Mouse (Mus musculus) CH12.LX (cell line): ENCODE measurements at regions not wholly inside any gene's neighbourhood (a gene's known extent, or its start where the extent isn't known, plus 50 kb on each side); places are given as distances from the start of the nearest gene placed in this dataset.

Source experiments
- DNase-seq: peaks from one replicate; pipeline ENCODE4 v3.0.0-alpha.2; 2013; ENCODE audit errors: extremely low read depth
- H3K27ac ChIP-seq: 2 replicates; pipeline ENCODE4 v1.5.1; 2012; ENCODE audit warnings: low read depth, mild to moderate bottlenecking, control low read depth, moderate library complexity; ENCODE audit not compliant: insufficient read depth
- H3K27me3 ChIP-seq: replicated peaks from 2 replicates; pipeline ENCODE3; 2012; ENCODE audit warnings: inconsistent platforms
- H3K36me3 ChIP-seq, 2 experiments: replicated peaks in 1 of 2; 2 replicates each; pipeline versions ENCODE3 to v1.6.1; 2012; ENCODE audit warnings: inconsistent platforms in 1 of 2, low read length in 1 of 2, mild to moderate bottlenecking in 1 of 2, mixed read lengths in 1 of 2, moderate library complexity in 1 of 2; ENCODE audit not compliant: control insufficient read depth in 1 of 2, insufficient read depth in 1 of 2
- H3K4me1 ChIP-seq, 2 experiments: 2 replicates each; pipeline ENCODE4 v1.6.1; 2012; ENCODE audit warnings: inconsistent platforms in 1 of 2, moderate library complexity in 1 of 2; ENCODE audit not compliant: insufficient read depth in 2 of 2, control insufficient read depth in 1 of 2
- H3K4me2 ChIP-seq: 2 replicates; pipeline ENCODE4 v1.6.1; 2012; ENCODE audit warnings: low read depth, mild to moderate bottlenecking, control low read depth; ENCODE audit not compliant: poor library complexity, insufficient read depth, severe bottlenecking
- H3K4me3 ChIP-seq, 3 experiments: fragments of 150-350 bp in 1 of 3; sonication (generic) in 1 of 3; replicated peaks in 1 of 3; 2 replicates each; pipeline versions ENCODE3 to v1.5.1; 2011 to 2012; ENCODE audit warnings: low read depth in 2 of 3, low read length in 2 of 3, mild to moderate bottlenecking in 2 of 3, moderate library complexity in 2 of 3, control low read depth in 1 of 3, improper control_type of control experiment in 1 of 3, inconsistent platforms in 1 of 3, mixed read lengths in 1 of 3; ENCODE audit not compliant: poor library complexity in 1 of 3
- H3K79me2 ChIP-seq: replicated peaks from 2 replicates; pipeline ENCODE4 v1.6.1; 2012; ENCODE audit warnings: mild to moderate bottlenecking, moderate library complexity; ENCODE audit not compliant: control insufficient read depth, poor library complexity, insufficient read depth, severe bottlenecking; ENCODE audit errors: extremely low read depth
- H3K9ac ChIP-seq: 2 replicates; pipeline ENCODE4 v1.6.1; 2012; ENCODE audit warnings: low read depth, mild to moderate bottlenecking, control low read depth, moderate library complexity; ENCODE audit not compliant: insufficient read depth
- H3K9me3 ChIP-seq: replicated peaks from 2 replicates; pipeline ENCODE3; 2012; ENCODE audit warnings: low read length, inconsistent platforms, mixed read lengths
- BHLHE40 ChIP-seq: IDR thresholded peaks from 2 replicates; pipeline ENCODE4 v1.6.1; 2011; ENCODE audit warnings: mild to moderate bottlenecking, low read depth, low read length, improper control_type of control experiment
- CHD2 ChIP-seq: IDR thresholded peaks from 2 replicates; pipeline ENCODE4 v1.6.1; 2011; ENCODE audit warnings: low read length, improper control_type of control experiment
- CTCF ChIP-seq, 2 experiments: IDR thresholded peaks in 1 of 2; conservative IDR thresholded peaks in 1 of 2; 2 replicates each; pipeline ENCODE4 v1.5.1; 2011 to 2012; ENCODE audit warnings: low read depth in 2 of 2, low read length in 2 of 2, improper control_type of control experiment in 1 of 2, inconsistent platforms in 1 of 2, mild to moderate bottlenecking in 1 of 2, moderate library complexity in 1 of 2
- E2F4 ChIP-seq: IDR thresholded peaks from 2 replicates; pipeline ENCODE4 v1.6.1; 2011; ENCODE audit warnings: low read depth, low read length, improper control_type of control experiment; ENCODE audit not compliant: insufficient replicate concordance
- ELF1 ChIP-seq: IDR thresholded peaks from 2 replicates; pipeline ENCODE4 v1.6.1; 2014; ENCODE audit warnings: low read depth, mild to moderate bottlenecking, inconsistent platforms, low read length, improper control_type of control experiment
- GABPA ChIP-seq: IDR thresholded peaks from 2 replicates; pipeline ENCODE4 v1.6.1; 2012; ENCODE audit warnings: low read depth, low read length, improper control_type of control experiment, inconsistent platforms; ENCODE audit not compliant: insufficient replicate concordance
- HCFC1 ChIP-seq: IDR thresholded peaks from 2 replicates; pipeline ENCODE4 v1.6.1; 2012; ENCODE audit warnings: low read depth, mild to moderate bottlenecking, inconsistent platforms, low read length, improper control_type of control experiment
- IRF4 ChIP-seq: IDR thresholded peaks from 2 replicates; pipeline ENCODE4 v1.6.1; 2014; ENCODE audit warnings: low read depth, mild to moderate bottlenecking, inconsistent platforms, low read length, improper control_type of control experiment
- JUND ChIP-seq: conservative IDR thresholded peaks from 2 replicates; pipeline ENCODE4 v1.6.1; 2011; ENCODE audit warnings: low read depth, low read length, improper control_type of control experiment
- MAX ChIP-seq: IDR thresholded peaks from 2 replicates; pipeline ENCODE4 v1.6.1; 2011; ENCODE audit warnings: low read length, improper control_type of control experiment
- MAZ ChIP-seq: IDR thresholded peaks from 2 replicates; pipeline ENCODE4 v1.6.1; 2012; ENCODE audit warnings: low read depth, mild to moderate bottlenecking, inconsistent platforms, low read length, improper control_type of control experiment, moderate library complexity
- MEF2A ChIP-seq: IDR thresholded peaks from 2 replicates; pipeline ENCODE4 v1.6.1; 2014; ENCODE audit warnings: low read depth, mild to moderate bottlenecking, inconsistent platforms, low read length, improper control_type of control experiment, borderline replicate concordance
- MXI1 ChIP-seq: IDR thresholded peaks from 2 replicates; pipeline ENCODE4 v1.6.1; 2011; ENCODE audit warnings: mild to moderate bottlenecking, low read depth, low read length, improper control_type of control experiment
- MYC ChIP-seq: IDR thresholded peaks from 2 replicates; pipeline ENCODE4 v1.6.1; 2011; ENCODE audit warnings: low read depth, mild to moderate bottlenecking, improper control_type of control experiment, low read length
- NRF1 ChIP-seq: IDR thresholded peaks from 2 replicates; pipeline ENCODE4 v1.6.1; 2014; ENCODE audit warnings: low read depth, mild to moderate bottlenecking, inconsistent platforms, low read length, improper control_type of control experiment, moderate library complexity
- PAX5 ChIP-seq: IDR thresholded peaks from 2 replicates; pipeline ENCODE4 v1.6.1; 2012; ENCODE audit warnings: low read length, inconsistent platforms, mixed read lengths
- RAD21 ChIP-seq: IDR thresholded peaks from 2 replicates; pipeline ENCODE4 v1.6.1; 2011; ENCODE audit warnings: low read depth, mild to moderate bottlenecking, low read length, improper control_type of control experiment, moderate library complexity
- RCOR1 ChIP-seq: conservative IDR thresholded peaks from 2 replicates; pipeline ENCODE4 v1.6.1; 2012; ENCODE audit warnings: low read depth, mild to moderate bottlenecking, inconsistent platforms, low read length, improper control_type of control experiment
- SIN3A ChIP-seq: IDR thresholded peaks from 2 replicates; pipeline ENCODE4 v1.6.1; 2012; ENCODE audit warnings: low read length, improper control_type of control experiment, inconsistent platforms
- SMC3 ChIP-seq: IDR thresholded peaks from 2 replicates; pipeline ENCODE4 v1.6.1; 2011; ENCODE audit warnings: low read depth, low read length, improper control_type of control experiment
- UBTF ChIP-seq: IDR thresholded peaks from 2 replicates; pipeline ENCODE4 v1.6.1; 2012; ENCODE audit warnings: low read depth, mild to moderate bottlenecking, inconsistent platforms, low read length, improper control_type of control experiment, moderate library complexity
- ZC3H11A ChIP-seq: IDR thresholded peaks from 2 replicates; pipeline ENCODE4 v1.6.1; 2012; ENCODE audit warnings: low read depth, mild to moderate bottlenecking, inconsistent platforms, low read length, improper control_type of control experiment
- ZMIZ1 ChIP-seq: IDR thresholded peaks from 2 replicates; pipeline ENCODE4 v1.6.1; 2012; ENCODE audit warnings: low read depth, mild to moderate bottlenecking, inconsistent platforms, low read length, improper control_type of control experiment
- dilution Hi-C: fragments of 300-500 bp; cut with MboI; formaldehyde crosslinking; loops from 2 replicates; pipeline ENCODE4 v1.14.3; 2020; ENCODE audit warnings: low sequenced_read_pairs; ENCODE audit not compliant: extremely low pct_unique_long_range_greater_than_20kb, extremely low pct_ligation_motif_present
- in situ Hi-C: fragments of 300-500 bp; cut with MboI; formaldehyde crosslinking; loops from 3 replicates; pipeline ENCODE4 v1.14.3; 2019; ENCODE audit warnings: low sequenced_read_pairs, low pct_ligation_motif_present, low pct_unique_long_range_greater_than_20kb, mixed read lengths

GRCm38 (mm10) chrX:105413351-105413750 is 86.2 kb upstream of the Cypt2 start:
- no peak overlapping the region for H3K27ac ChIP-seq
- no peaks in the 10 kb centered on the region for H3K27me3 ChIP-seq
- dilution Hi-C loops: no loop called here
- H3K79me2 ChIP-seq: no peaks in the 10 kb centered on the region
- H3K4me3 ChIP-seq: no peak overlapping the region
- TF ChIP-seq PAX5: no peak
- TF ChIP-seq ELF1: no peak
- TF ChIP-seq IRF4: no peak
- TF ChIP-seq MXI1: no peak
- TF ChIP-seq GABPA: no peak
- TF ChIP-seq HCFC1: no peak
- TF ChIP-seq MAX: no peak
- no peak for TF ChIP-seq ZMIZ1
- TF ChIP-seq BHLHE40: no peak
- TF ChIP-seq RAD21: no peak
- TF ChIP-seq CTCF (conservative IDR thresholded peaks at IDR 0.05 in 1 of 2, IDR thresholded peaks at IDR 0.05 in 1 of 2; ENCODE audit: low read depth in 2 of 2, low read length in 2 of 2): no peak
- TF ChIP-seq MAZ: no peak
- no peak for TF ChIP-seq RCOR1
- TF ChIP-seq MYC: no peak
- no peak for TF ChIP-seq CHD2
- TF ChIP-seq, all 38 proteins: peak for 0
- H3K4me2 ChIP-seq: no peak overlapping the region
- DNase-seq: no peak
- in situ Hi-C loops: no loop called here
- no peaks in the 10 kb centered on the region for H3K4me1 ChIP-seq
- H3K9ac ChIP-seq: no peak overlapping the region
- H3K9me3 ChIP-seq: no peaks in the 10 kb centered on the region
- H3K36me3 ChIP-seq: no peaks in the 10 kb centered on the region

- Histone ChIP-seq H3K9ac (no peak overlapping the region), H3K27ac (no peak overlapping the region), H3K79me2 (no peaks in the 10 kb centered on the region), H3K27me3 (no peaks in the 10 kb centered on the region), H3K9me3 (no peaks in the 10 kb centered on the region), H3K4me2 (no peak overlapping the region)
- in situ Hi-C loops: no loop called here
- TF ChIP-seq NRF1 (no peak), UBTF (no peak), SIN3A (no peak), SMC3 (no peak), MEF2A (no peak), MYC (no peak), RCOR1 (no peak), RAD21 (no peak), MXI1 (no peak), HCFC1 (no peak), E2F4 (no peak), JUND (no peak), ELF1 (no peak), ZC3H11A (no peak)
- TF ChIP-seq, all 38 proteins: peak for 0
- H3K4me1 ChIP-seq: no peaks in the 10 kb centered on the region
- no peak overlapping the region for H3K4me3 ChIP-seq
- dilution Hi-C loops: no loop called here
- H3K36me3 ChIP-seq: no peaks in the 10 kb centered on the region
- no peak for DNase-seq
Measured at GRCm38 (mm10) chrX:105420976-105421375, 78.6 kb upstream of the Cypt2 start.
